Mouse (Mus musculus) lung, embryonic 14.5 days (tissue): ENCODE results near the gene Slc26a1. TPM values are rescaled to one million over a fixed set of nuclear protein-coding genes. Genes with fewer than 3 reads are reported as not detected.

Experiments used
- ATAC-seq: fragments of 200-750 bp; cut with Nextera tagmentation; 2 replicates; pipeline ENCODE4 v1.8.0; 2017; ENCODE audit warnings: mild to moderate bottlenecking, moderate TSS enrichment, moderate library complexity; ENCODE audit not compliant: insufficient read depth
- DNase-seq: peaks from one replicate; pipeline ENCODE4 v3.0.0-alpha.2; 2015
- H3K27ac ChIP-seq: fragments of 300-500 bp; sonication (generic); 2 replicates; pipeline ENCODE4 v1.5.1; 2014; ENCODE audit warnings: low read depth, mild to moderate bottlenecking, moderate library complexity
- H3K27me3 ChIP-seq: fragments of 300-500 bp; sonication (generic); 2 replicates; pipeline ENCODE4 v1.6.1; 2014; ENCODE audit warnings: low read length, control low read depth; ENCODE audit not compliant: insufficient read depth
- H3K36me3 ChIP-seq: fragments of 300-500 bp; sonication (generic); 2 replicates; pipeline ENCODE4 v1.6.1; 2014; ENCODE audit warnings: control low read depth; ENCODE audit not compliant: insufficient read depth
- H3K4me1 ChIP-seq: fragments of 300-500 bp; sonication (generic); 2 replicates; pipeline ENCODE4 v1.6.1; 2014; ENCODE audit warnings: antibody characterized with exemption, control low read depth; ENCODE audit not compliant: insufficient read depth
- H3K4me2 ChIP-seq: fragments of 300-500 bp; sonication (generic); 2 replicates; pipeline ENCODE4 v1.6.1; 2014; ENCODE audit warnings: mild to moderate bottlenecking
- H3K4me3 ChIP-seq: fragments of 300-500 bp; sonication (generic); 2 replicates; pipeline ENCODE4 v1.5.1; 2014; ENCODE audit warnings: low read depth, low read length
- H3K9ac ChIP-seq: fragments of 300-500 bp; sonication (generic); 2 replicates; pipeline ENCODE4 v1.6.1; 2014
- H3K9me3 ChIP-seq: fragments of 300-500 bp; sonication (generic); 2 replicates; pipeline ENCODE4 v1.6.1; 2016; ENCODE audit warnings: low read depth, low read length, control low read depth
- CTCF ChIP-seq: IDR thresholded peaks from 2 replicates; pipeline ENCODE4 v1.5.1; 2016; ENCODE audit warnings: antibody characterized with exemption, low read depth
- WGBS: fragments of 180-500 bp; shearing (Covaris S2); extraction: QIAGEN DNeasy Blood & Tissue Kit; methylation state at CpG from one replicate; pipeline ENCODE4 v1.1.7; 2014; 5-methylcytosine and 5-hydroxymethylcytosine counted together
- polyA plus RNA-seq: library from polyadenylated mRNA; unstranded; fragments of >200 nt; fragmentation: Nextera tagmentation; extraction: Ambion mirVana; gene quantifications from 2 replicates; pipeline ENCODE4 v1.2.1, GENCODE M21; 2014

Slc26a1 gene
- polyA plus RNA-seq, 1 experiment from 2014 or later: 0.70 TPM

DNA sequence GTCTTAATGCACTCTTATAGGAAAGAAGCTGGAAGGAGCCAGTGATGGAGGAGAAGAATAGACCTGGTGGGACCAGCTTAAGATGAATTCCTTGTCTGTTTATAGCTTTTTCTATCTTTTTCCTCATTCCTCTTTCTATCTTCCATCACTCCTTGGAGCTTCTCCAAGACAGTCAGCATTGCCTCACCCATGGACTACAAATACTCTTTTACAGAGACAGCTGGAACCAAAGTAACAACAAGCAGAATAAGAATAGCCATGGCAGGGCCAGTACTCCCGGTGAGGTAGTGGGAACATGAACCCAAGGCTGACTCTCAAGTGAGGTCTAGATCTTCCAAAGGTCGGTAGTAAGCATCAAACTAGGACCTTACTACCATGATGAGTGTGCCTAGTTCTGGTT is 37.7 kb upstream of the Slc26a1 start:
- no peak for DNase-seq
- no peak for TF ChIP-seq CTCF
- no peak overlapping the region for H3K27ac ChIP-seq
- no peaks in the 10 kb centered on the region for H3K4me1 ChIP-seq
- H3K36me3 ChIP-seq: no peaks in the 10 kb centered on the region
- no peak overlapping the region for H3K4me3 ChIP-seq
- WGBS: 77% methylated on average over 2 of the region's 2 CpGs
- H3K9ac ChIP-seq: no peak overlapping the region
- ATAC-seq: no peak
- no peak overlapping the region for H3K4me2 ChIP-seq
- no peaks in the 10 kb centered on the region for H3K27me3 ChIP-seq
- no peaks in the 10 kb centered on the region for H3K9me3 ChIP-seq

DNA sequence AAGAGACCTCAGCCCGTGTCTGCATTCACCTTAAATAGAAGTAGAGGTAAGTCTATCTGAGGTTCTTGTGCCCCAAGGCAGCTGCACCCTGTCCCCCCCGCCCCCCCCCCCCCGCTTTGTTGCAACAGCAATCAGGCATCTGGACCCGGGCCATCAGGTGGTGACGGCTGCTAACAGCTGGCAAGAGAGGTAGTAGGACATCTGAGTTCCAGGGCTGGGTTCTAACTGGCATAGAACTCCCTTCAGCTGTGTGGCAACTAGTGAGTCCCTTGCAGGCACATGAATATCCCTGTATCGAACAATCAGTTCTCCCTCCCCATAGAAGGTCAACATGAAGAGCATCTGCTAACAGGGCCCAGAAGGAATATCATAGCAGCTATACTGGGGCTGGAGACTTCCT is 36.6 kb upstream of the Slc26a1 start:
- no peak for TF ChIP-seq CTCF
- WGBS: 76% methylated on average over 6 of the region's 6 CpGs
- no peak overlapping the region for H3K27ac ChIP-seq
- H3K9ac ChIP-seq: no peak overlapping the region
- no peaks in the 10 kb centered on the region for H3K4me1 ChIP-seq
- no peak for DNase-seq
- no peaks in the 10 kb centered on the region for H3K27me3 ChIP-seq
- no peak overlapping the region for H3K4me3 ChIP-seq
- ATAC-seq: no peak
- H3K4me2 ChIP-seq: no peak overlapping the region
- H3K36me3 ChIP-seq: peaks cover 6% of the 10 kb centered on the region
- H3K9me3 ChIP-seq: no peaks in the 10 kb centered on the region

DNA sequence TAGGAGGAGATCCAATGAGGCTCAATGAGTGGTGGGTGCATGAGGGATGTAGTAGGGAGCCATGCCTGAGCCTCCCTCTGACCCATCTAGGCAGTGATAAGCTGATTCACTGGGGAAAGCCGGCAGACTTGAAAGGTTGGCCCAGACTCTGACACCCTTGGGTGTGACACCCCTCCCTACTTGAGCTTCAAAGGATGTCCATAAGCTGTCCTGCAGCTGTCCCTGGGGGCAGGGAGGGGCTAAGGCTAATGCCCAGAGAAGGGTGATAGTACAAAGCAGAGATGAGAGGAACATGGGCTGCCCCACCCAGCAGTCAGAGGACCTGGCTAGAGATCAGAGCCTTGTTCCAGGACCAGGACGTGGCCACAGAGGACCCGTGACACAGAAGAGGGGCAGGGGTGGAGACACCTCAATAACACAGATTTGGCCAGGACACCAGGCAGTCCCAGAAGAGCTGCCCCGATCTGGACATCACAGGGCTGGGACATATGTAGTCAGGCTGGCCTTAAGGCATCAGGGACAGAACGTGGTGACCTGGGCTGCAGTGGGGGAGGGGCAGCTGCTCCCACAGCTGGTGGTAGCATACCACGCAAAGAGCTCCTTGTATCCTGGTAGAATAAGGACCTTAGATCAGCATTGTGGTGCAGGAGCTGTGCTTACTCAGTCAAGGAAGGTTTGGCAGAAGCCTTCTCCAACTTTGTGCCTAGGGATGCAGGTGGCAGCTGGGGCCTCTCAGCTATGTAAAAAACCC is 33.8 kb upstream of the Slc26a1 start:
- no peak overlapping the region for H3K4me3 ChIP-seq
- ATAC-seq: peak; percentile 18; the same call in 1 of the 2 replicates

DNA sequence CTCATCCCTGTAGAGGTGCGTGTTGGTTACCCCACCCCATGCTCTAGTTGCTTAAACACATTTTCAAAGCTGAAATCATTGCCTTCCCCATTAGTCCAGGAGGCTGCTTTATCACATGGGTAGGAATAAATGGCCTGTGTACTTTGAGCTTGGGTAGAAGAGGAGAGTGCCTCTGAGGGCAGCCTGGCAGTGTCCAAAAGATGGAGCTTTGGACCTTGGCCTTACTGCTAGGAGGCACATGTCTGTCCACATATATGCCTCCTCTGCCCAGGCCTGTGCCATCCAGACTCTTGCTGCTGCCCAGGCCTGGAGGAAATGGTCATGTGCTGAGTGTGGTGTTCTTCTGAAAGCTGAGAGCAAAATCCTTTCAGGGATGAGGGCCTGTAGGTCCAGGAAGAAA is 33.0 kb upstream of the Slc26a1 start:
- no peak overlapping the region for H3K4me3 ChIP-seq
- no peak overlapping the region for H3K9ac ChIP-seq
- 88% methylated on average over 1 of the region's 1 CpGs for WGBS
- DNase-seq (no peak), ATAC-seq (no peak)
- TF ChIP-seq CTCF: no peak
- no peaks in the 10 kb centered on the region for H3K4me1 ChIP-seq
- H3K27ac ChIP-seq: no peak overlapping the region
- H3K4me2 ChIP-seq: no peak overlapping the region
- H3K36me3 ChIP-seq: peaks cover 32% of the 10 kb centered on the region
- no peaks in the 10 kb centered on the region for H3K9me3 ChIP-seq
- H3K27me3 ChIP-seq: no peaks in the 10 kb centered on the region

More for the DNA sequence above, 33.8 kb upstream of the Slc26a1 start:
- no peaks in the 10 kb centered on the region for H3K9me3 ChIP-seq
- WGBS: 48% methylated on average over 6 of the region's 6 CpGs
- no peak for DNase-seq
- H3K36me3 ChIP-seq: peaks cover 31% of the 10 kb centered on the region
- no peak overlapping the region for H3K27ac ChIP-seq
- H3K9ac ChIP-seq: no peak overlapping the region
- no peaks in the 10 kb centered on the region for H3K27me3 ChIP-seq
- no peak for TF ChIP-seq CTCF
- no peaks in the 10 kb centered on the region for H3K4me1 ChIP-seq
- H3K4me2 ChIP-seq: no peak overlapping the region

DNA sequence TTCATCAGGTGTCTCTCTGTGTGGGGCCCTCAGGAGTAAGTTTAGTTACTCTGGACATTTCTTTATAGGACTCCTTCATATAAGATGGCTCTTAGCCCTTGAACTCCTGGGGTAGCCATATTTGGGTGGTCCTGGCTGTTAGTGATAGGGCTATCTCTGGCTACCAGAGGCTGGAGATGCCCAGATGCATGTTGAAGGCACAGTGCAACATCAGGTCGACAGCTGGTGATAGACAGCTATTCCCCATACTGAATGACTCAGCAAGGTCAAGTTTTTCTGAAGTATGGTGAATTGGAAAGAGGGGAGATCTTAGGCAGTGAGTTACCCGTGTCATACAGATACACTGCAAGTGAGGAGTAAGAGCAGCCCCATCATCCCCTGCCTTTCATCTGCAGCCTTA is 32.4 kb upstream of the Slc26a1 start:
- no peak overlapping the region for H3K9ac ChIP-seq
- DNase-seq: no peak
- no peak overlapping the region for H3K27ac ChIP-seq
- 77% methylated on average over 2 of the region's 2 CpGs for WGBS
- no peak for ATAC-seq
- H3K4me2 ChIP-seq: no peak overlapping the region
- TF ChIP-seq CTCF: no peak
- H3K27me3 ChIP-seq: no peaks in the 10 kb centered on the region
- no peaks in the 10 kb centered on the region for H3K4me1 ChIP-seq
- H3K9me3 ChIP-seq: no peaks in the 10 kb centered on the region
- H3K4me3 ChIP-seq: no peak overlapping the region
- peaks cover 38% of the 10 kb centered on the region for H3K36me3 ChIP-seq

DNA sequence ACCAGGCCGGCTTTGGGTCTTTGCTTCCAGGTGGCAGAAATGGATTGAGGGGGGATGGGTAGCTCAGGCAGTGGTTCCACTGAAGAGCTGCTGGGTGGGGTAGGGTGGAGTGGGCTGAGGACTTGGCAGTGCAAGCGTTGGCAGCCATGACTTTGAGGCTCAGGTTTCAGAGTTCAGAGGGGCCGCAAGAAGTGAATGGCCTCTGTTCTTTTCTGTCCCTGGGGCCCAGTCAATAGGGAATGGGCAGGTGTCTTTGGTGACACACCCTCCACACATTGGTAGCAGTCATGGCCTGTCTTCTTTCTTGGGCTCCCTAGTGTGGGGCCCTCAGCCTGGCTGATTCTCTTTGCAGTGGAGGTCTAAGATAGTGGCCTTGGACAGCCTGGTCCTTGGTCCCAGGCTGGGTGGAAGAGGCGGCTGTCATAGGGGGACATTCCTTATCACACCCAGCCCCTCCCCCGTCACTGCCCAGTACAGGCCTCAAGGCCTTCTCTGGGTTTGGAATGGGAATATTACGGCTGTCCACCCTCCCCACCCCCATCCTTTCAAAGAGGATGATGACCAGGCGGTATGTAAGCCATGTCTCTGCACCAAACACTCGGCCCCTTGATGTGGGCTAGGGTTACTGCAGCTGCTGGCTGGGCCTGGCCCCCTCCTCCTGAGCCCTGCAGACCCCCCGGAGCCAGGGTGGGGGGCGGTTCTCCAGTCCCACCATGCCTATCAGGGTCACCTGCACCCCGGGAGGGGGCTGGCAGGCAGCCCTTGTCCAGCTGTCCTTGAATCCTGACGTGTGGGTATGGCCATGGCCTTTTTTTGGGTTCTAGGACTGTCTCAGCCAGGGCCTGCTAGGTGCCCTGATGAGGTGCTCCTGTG is 28.6 kb upstream of the Slc26a1 start:
- H3K4me3 ChIP-seq: no peak overlapping the region
- 67% methylated on average over 12 of the region's 12 CpGs for WGBS
- ATAC-seq: peak; percentile 21
- H3K4me1 ChIP-seq: peaks cover 5% of the 10 kb centered on the region; the same call in 1 of the 2 replicates
- H3K27ac ChIP-seq: no peak overlapping the region
- no peak for TF ChIP-seq CTCF
- DNase-seq: peak; percentile 40
- peaks cover 38% of the 10 kb centered on the region for H3K36me3 ChIP-seq
- no peaks in the 10 kb centered on the region for H3K27me3 ChIP-seq
- no peak overlapping the region for H3K4me2 ChIP-seq
- no peak overlapping the region; the same call in 1 of the 2 replicates for H3K9ac ChIP-seq
- H3K9me3 ChIP-seq: no peaks in the 10 kb centered on the region
